Mouse (Mus musculus) CH12.LX (cell line): Measurements from ENCODE around the gene Olfr91.

ENCODE experiments used
- CTCF ChIP-seq, 2 experiments: IDR thresholded peaks in 1 of 2; conservative IDR thresholded peaks in 1 of 2; 2 replicates each; pipeline ENCODE4 v1.5.1; 2011 to 2012; ENCODE audit warnings: low read depth in 2 of 2, low read length in 2 of 2, improper control_type of control experiment in 1 of 2, inconsistent platforms in 1 of 2, mild to moderate bottlenecking in 1 of 2, moderate library complexity in 1 of 2
- E2F4 ChIP-seq: IDR thresholded peaks from 2 replicates; pipeline ENCODE4 v1.6.1; 2011; ENCODE audit warnings: low read depth, low read length, improper control_type of control experiment; ENCODE audit not compliant: insufficient replicate concordance
- EP300 ChIP-seq: IDR thresholded peaks from 2 replicates; pipeline ENCODE4 v1.6.1; 2011; ENCODE audit warnings: low read length, improper control_type of control experiment
- IRF4 ChIP-seq: IDR thresholded peaks from 2 replicates; pipeline ENCODE4 v1.6.1; 2014; ENCODE audit warnings: low read depth, mild to moderate bottlenecking, inconsistent platforms, low read length, improper control_type of control experiment
- MAX ChIP-seq: IDR thresholded peaks from 2 replicates; pipeline ENCODE4 v1.6.1; 2011; ENCODE audit warnings: low read length, improper control_type of control experiment
- MAZ ChIP-seq: IDR thresholded peaks from 2 replicates; pipeline ENCODE4 v1.6.1; 2012; ENCODE audit warnings: low read depth, mild to moderate bottlenecking, inconsistent platforms, low read length, improper control_type of control experiment, moderate library complexity
- MXI1 ChIP-seq: IDR thresholded peaks from 2 replicates; pipeline ENCODE4 v1.6.1; 2011; ENCODE audit warnings: mild to moderate bottlenecking, low read depth, low read length, improper control_type of control experiment
- PAX5 ChIP-seq: IDR thresholded peaks from 2 replicates; pipeline ENCODE4 v1.6.1; 2012; ENCODE audit warnings: low read length, inconsistent platforms, mixed read lengths
- POLR2A ChIP-seq: IDR thresholded peaks from 2 replicates; pipeline ENCODE4 v1.6.1; 2011; ENCODE audit warnings: low read depth, mild to moderate bottlenecking, improper control_type of control experiment, low read length
- RAD21 ChIP-seq: IDR thresholded peaks from 2 replicates; pipeline ENCODE4 v1.6.1; 2011; ENCODE audit warnings: low read depth, mild to moderate bottlenecking, low read length, improper control_type of control experiment, moderate library complexity
- SIN3A ChIP-seq: IDR thresholded peaks from 2 replicates; pipeline ENCODE4 v1.6.1; 2012; ENCODE audit warnings: low read length, improper control_type of control experiment, inconsistent platforms
- TCF12 ChIP-seq: IDR thresholded peaks from 2 replicates; pipeline ENCODE4 v1.6.1; 2014; ENCODE audit warnings: low read depth, mild to moderate bottlenecking, inconsistent platforms, low read length, improper control_type of control experiment
- USF1 ChIP-seq: IDR thresholded peaks from 2 replicates; pipeline ENCODE4 v1.6.1; 2014; ENCODE audit warnings: low read depth, mild to moderate bottlenecking, inconsistent platforms, low read length, improper control_type of control experiment

DNA sequence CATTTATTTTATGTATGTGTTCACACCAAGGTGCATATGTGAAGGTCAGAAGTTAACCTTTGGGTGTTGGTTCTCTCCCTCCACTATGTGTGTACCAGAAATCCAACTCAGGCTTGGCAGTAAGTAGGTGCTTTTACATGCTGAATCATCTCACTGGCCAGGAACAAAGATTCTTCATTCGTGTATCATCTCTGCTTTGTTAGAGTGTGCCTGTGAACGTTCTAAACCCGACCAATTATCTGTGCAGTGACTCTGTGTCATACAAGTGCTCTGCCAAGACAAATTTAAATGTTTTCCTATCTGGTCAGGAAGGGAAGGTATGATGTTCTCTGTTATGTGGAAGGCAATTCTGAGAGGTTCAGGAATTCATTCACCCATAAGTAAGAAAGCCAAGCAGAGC lies 36.6 kb downstream of the Olfr91 start:
- TF ChIP-seq MAX (no peak), CTCF (conservative IDR thresholded peaks at IDR 0.05 in 1 of 2, IDR thresholded peaks at IDR 0.05 in 1 of 2; ENCODE audit: low read depth in 2 of 2, low read length in 2 of 2) (no peak), IRF4 (no peak), TCF12 (no peak), SIN3A (no peak), POLR2A (no peak), MAZ (no peak), RAD21 (no peak), MXI1 (no peak), EP300 (no peak), PAX5 (no peak), USF1 (no peak), E2F4 (no peak)
